Mouse (Mus musculus) heart, adult 11 months (tissue): ENCODE measurements around the gene Ppp1r12a.
"Not testable (repeated sequence)": the region's sequence is repeated elsewhere in the genome, so short reads cannot be mapped to it uniquely, and the experiment has no call there.

Experiments
- DNase-seq: peaks from one replicate; pipeline ENCODE4 v3.0.0; 2022

Ppp1r12a gene

GRCm38 (mm10) chr10:108203440-108203839 is 41.4 kb downstream of the Ppp1r12a start:
- no peak for DNase-seq

- DNase-seq: no peak
Observed at GRCm38 (mm10) chr10:108209396-108209795, 47.4 kb downstream of the Ppp1r12a start.

- DNase-seq: no peak
Observed at GRCm38 (mm10) chr10:108224413-108224812, 62.4 kb downstream of the Ppp1r12a start.

DNA sequence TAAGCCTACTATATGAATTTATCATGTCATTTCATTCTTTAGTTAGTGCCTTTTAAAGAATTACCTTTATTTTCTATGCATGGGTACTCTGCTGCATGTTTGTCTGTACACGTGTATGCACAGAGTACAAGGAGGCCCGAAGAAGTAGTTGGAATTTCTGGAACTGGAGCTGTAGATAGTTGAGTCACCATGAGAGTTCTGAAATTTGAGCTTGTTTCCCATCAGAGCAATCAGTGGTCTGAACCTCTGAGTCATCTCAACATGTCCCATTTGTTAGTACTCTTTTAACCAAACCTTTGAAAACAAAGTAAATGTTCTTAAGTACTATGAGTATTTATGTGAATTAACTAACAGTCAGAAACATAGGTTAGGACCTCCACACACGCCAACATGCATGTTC is 75.1 kb downstream of the Ppp1r12a start:
- DNase-seq: no peak

GRCm38 (mm10) chr10:108239061-108239460 is 77.1 kb downstream of the Ppp1r12a start:
- DNase-seq: no peak

DNA sequence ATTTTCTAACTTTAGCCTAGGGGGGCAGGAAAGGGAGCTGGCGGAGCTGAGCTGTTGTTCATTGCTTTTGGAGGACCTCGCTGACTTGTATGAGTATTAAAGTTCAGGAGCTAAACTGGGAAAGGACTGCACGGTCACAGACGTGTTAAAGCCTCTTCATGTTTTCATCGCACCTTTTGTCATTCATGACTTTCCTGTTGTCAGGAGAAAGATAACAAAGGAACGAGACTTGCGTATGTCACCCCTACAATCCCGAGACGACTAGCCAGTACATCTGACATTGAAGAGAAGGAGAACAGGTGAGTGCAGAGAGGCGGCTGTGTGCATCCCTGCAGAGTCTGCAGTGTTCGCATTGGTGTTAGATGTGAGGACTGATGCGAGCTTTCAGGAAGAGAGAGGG is 88.7 kb downstream of the Ppp1r12a start:
- no peak for DNase-seq

GRCm38 (mm10) chr10:108251181-108251580 is 89.2 kb downstream of the Ppp1r12a start:
- no peak for DNase-seq

- DNase-seq: no peak
Observed at GRCm38 (mm10) chr10:108255812-108256376, 93.9 kb downstream of the Ppp1r12a start.

- DNase-seq: no peak
Observed at GRCm38 (mm10) chr10:108260931-108261330, 98.9 kb downstream of the Ppp1r12a start.

GRCm38 (mm10) chr10:108264641-108265040 is 102.6 kb downstream of the Ppp1r12a start:
- no peak for DNase-seq

- peak; percentile 27 for DNase-seq
Observed at GRCm38 (mm10) chr10:108271201-108271600, 109.2 kb downstream of the Ppp1r12a start.

DNA sequence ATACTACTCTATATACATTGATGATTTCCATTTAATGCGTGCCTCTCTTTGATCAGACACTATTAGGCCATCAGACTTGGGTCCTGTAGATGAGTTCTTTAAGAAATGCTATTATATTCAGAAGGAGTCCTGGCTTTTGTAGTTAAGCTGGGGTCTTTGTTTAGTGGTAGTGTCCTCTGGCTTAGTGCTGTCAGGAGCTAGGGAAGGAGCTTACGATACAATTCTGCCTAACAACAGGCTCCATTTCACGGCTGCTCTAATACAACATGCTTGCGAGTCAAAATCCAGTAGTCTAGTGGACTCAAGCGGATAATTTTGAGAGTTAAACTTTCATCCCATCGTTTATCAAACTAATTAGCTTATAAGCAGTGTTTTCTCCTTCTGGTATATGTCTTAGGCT is 114.7 kb downstream of the Ppp1r12a start:
- peak; percentile 51 for DNase-seq

DNA sequence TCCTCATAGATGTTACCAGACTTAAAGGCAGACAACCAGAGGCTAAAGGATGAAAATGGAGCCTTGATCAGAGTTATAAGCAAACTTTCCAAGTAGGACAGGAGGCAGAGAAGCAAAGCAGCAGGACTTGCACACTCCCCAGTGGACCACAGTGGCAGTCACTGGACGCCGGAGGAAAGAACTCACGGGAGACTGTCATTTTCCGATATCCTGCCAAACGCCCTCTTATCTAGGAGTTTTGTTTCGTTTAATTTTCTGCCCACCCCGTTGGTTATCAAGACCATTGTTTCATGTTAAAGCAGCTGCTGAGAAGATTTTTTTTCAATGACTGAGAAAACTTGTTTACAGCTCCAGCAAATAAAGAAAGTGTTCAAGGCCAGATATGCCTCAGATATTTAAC is 115.2 kb downstream of the Ppp1r12a start:
- DNase-seq: peak; percentile 84

- not testable (repeated sequence) for DNase-seq
Observed at GRCm38 (mm10) chr10:108281099-108281498, 119.1 kb downstream of the Ppp1r12a start.

- peak; percentile 68 for DNase-seq
Observed at GRCm38 (mm10) chr10:108282351-108282750, 120.4 kb downstream of the Ppp1r12a start.

GRCm38 (mm10) chr10:108283418-108283817 is 121.4 kb downstream of the Ppp1r12a start:
- peak; percentile 65 for DNase-seq

GRCm38 (mm10) chr10:108283837-108284236 is 121.8 kb downstream of the Ppp1r12a start:
- peak; percentile 66 for DNase-seq

- DNase-seq: peak; percentile 40
Observed at GRCm38 (mm10) chr10:108284445-108284844, 122.5 kb downstream of the Ppp1r12a start.

GRCm38 (mm10) chr10:108284977-108285376 is 123.0 kb downstream of the Ppp1r12a start:
- peak; percentile 41 for DNase-seq

- DNase-seq: peak; percentile 28
Observed at GRCm38 (mm10) chr10:108286658-108287437, 124.9 kb downstream of the Ppp1r12a start.

DNA sequence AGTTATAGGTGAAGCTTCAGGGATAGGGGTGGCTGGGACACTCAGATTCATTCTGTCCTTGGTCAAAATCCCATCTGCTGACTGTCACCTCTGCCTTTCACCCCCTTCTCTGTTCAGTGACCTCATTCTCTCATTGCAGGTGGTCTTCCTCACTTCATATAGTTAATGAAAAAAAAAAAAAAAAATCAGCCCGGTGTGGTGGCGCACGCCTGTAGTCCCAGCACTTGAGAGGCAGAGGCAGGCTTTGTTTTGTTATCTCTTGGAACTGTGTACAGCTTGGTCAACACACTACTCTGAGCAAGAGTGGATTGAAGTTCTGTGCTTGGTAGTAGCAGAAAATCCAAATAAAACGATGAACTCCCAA is 125.4 kb downstream of the Ppp1r12a start:
- DNase-seq: peak; percentile 31

DNA sequence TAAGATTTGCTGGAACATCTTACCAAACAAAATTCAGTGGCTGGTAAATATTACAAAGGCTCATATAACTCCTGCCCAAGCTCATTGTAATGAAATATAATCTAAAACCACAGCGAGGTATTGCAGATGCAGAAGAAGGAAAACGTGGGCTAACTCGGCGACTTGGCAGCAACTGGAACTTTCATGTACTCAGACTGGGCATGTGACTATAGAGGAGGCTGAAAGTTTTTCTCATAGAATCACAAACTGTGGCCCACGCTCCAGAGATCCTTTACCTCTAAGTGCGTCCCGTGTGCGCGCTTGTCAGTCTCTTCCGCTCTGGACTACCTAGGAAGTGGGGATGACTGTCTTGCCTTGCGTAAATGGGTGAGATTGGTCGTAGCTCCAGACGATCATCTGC is 128.1 kb downstream of the Ppp1r12a start:
- peak; percentile 45 for DNase-seq

DNA sequence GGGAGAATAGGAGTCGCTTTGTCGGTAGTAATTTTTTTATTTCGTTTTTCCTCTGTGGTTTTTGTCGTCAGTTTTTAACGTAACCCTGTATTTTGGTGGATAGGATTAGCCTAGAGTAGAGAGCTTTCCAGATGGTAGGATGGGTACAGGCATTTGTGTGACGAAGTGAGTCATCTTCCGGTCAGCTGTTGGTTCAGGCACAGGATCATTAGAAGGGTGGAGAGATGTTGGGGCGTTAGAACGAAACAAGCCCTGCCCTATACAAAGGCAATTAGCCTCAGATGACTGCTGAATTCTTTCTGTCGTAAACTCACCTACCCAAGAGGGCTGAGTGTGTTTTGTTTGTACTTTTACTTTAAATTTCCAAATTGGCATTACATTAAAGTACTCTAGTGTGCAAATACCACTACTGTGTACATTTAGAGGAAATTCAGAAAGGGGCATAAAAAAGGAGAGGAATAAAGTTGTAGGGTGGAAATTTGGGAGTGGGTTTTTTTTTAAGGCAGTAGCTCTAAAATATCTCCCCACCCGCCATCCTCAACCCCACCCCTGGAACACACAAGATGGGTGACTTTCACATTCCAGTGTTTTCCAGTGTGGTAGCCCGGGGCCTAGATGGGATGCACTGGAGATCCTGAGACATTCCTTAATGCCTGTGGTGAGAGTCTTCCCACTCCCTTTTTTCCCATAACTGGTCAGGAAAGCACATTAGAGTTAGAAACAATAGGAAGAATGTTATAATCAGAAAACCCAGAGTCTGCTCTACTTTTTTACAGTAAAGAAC is 129.9 kb downstream of the Ppp1r12a start:
- peak; percentile 6 for DNase-seq

- DNase-seq: no peak
Observed at GRCm38 (mm10) chr10:108292651-108293050, 130.7 kb downstream of the Ppp1r12a start.
